Mouse (Mus musculus) forebrain, embryonic 15.5 days (tissue): Measurements from ENCODE around the gene Focad. TPM values are rescaled to one million over a fixed set of nuclear protein-coding genes. Genes with fewer than 3 reads are reported as not detected.
A peak's percentile ranks its signal among the peaks of the same experiment; 100 is the strongest.
"Not testable (repeated sequence)": the region's sequence is repeated elsewhere in the genome, so short reads cannot be mapped to it uniquely, and the experiment has no call there.

Experiments used
- ATAC-seq: fragments of 200-750 bp; cut with Nextera tagmentation; replicated peaks from 2 replicates; pipeline ENCODE4 v1.8.0; 2017; ENCODE audit warnings: mild to moderate bottlenecking, moderate TSS enrichment, moderate library complexity
- H3K27ac ChIP-seq: fragments of 300-500 bp; sonication (generic); replicated peaks from 2 replicates; pipeline ENCODE4 v1.5.1; 2015; ENCODE audit warnings: mild to moderate bottlenecking, inconsistent platforms
- H3K27me3 ChIP-seq: fragments of 300-500 bp; sonication (generic); 2 replicates; pipeline ENCODE4 v1.6.1; 2015; ENCODE audit warnings: inconsistent platforms
- H3K36me3 ChIP-seq: fragments of 300-500 bp; sonication (generic); 2 replicates; pipeline ENCODE4 v1.6.1; 2015; ENCODE audit warnings: mild to moderate bottlenecking, inconsistent platforms
- H3K4me1 ChIP-seq: fragments of 300-500 bp; sonication (generic); 2 replicates; pipeline ENCODE4 v1.6.1; 2015; ENCODE audit warnings: inconsistent platforms
- H3K4me2 ChIP-seq: fragments of 300-500 bp; sonication (generic); replicated peaks from 2 replicates; pipeline ENCODE4 v1.6.1; 2015; ENCODE audit warnings: mild to moderate bottlenecking, inconsistent platforms
- H3K4me3 ChIP-seq: fragments of 300-500 bp; sonication (generic); 2 replicates; pipeline ENCODE4 v1.5.1; 2015; ENCODE audit warnings: mild to moderate bottlenecking, inconsistent platforms
- H3K9ac ChIP-seq: fragments of 300-500 bp; sonication (generic); replicated peaks from 2 replicates; pipeline ENCODE4 v1.6.1; 2015; ENCODE audit warnings: mild to moderate bottlenecking, inconsistent platforms
- H3K9me3 ChIP-seq: fragments of 300-500 bp; sonication (generic); 2 replicates; pipeline ENCODE4 v1.6.1; 2016; ENCODE audit warnings: inconsistent platforms
- WGBS: fragments of 180-500 bp; shearing (Covaris S2); methylation state at CpG from one replicate; pipeline ENCODE4 v1.1.7; 2015; ENCODE audit warnings: mixed read lengths; 5-methylcytosine and 5-hydroxymethylcytosine counted together
- polyA plus RNA-seq: library from polyadenylated mRNA; unstranded; fragments of >200 nt; fragmentation: Nextera tagmentation; extraction: Ambion mirVana; gene quantifications from 2 replicates; pipeline ENCODE4 v1.2.1, GENCODE M21; 2015

Gene Focad
- polyA plus RNA-seq, 1 experiment from 2014 or later = 18.2 TPM

GRCm38 (mm10) chr4:88372293-88373224 is 278.1 kb downstream of the Focad start:
- ATAC-seq = peak; percentile 43; the same call in 1 of the 2 replicates
- WGBS = 46% methylated on average over 18 of the region's 18 CpGs

GRCm38 (mm10) chr4:88390036-88390435 is 295.6 kb downstream of the Focad start:
- no peaks in the 10 kb centered on the region for H3K36me3 ChIP-seq
- no peak overlapping the region for H3K4me3 ChIP-seq
- 97% methylated on average over 1 of the region's 1 CpGs for WGBS
- H3K27me3 ChIP-seq = no peaks in the 10 kb centered on the region
- H3K4me1 ChIP-seq = no peaks in the 10 kb centered on the region
- ATAC-seq = no peak
- no peak overlapping the region for H3K27ac ChIP-seq
- H3K9ac ChIP-seq = no peak overlapping the region
- no peaks in the 10 kb centered on the region for H3K9me3 ChIP-seq
- H3K4me2 ChIP-seq = no peak overlapping the region

More at GRCm38 (mm10) chr4:88372293-88373224, 278.1 kb downstream of the Focad start:
- Histone ChIP-seq H3K27me3 (no peaks in the 10 kb centered on the region), H3K9me3 (no peaks in the 10 kb centered on the region), H3K36me3 (no peaks in the 10 kb centered on the region), H3K9ac (no peak overlapping the region; the same call in 1 of the 2 replicates), H3K4me1 (peaks cover 7% of the 10 kb centered on the region), H3K4me2 (no peak overlapping the region), H3K4me3 (no peak overlapping the region), H3K27ac (0 out of 2 replicates have a peak overlapping the region, but pooled peaks have one; percentile 8)

GRCm38 (mm10) chr4:88390596-88390995 is 296.2 kb downstream of the Focad start:
- 57% methylated on average over 1 of the region's 1 CpGs for WGBS
- H3K9me3 ChIP-seq, H3K4me2 ChIP-seq, H3K9ac ChIP-seq, H3K27ac ChIP-seq, H3K4me3 ChIP-seq, H3K4me1 ChIP-seq, H3K27me3 ChIP-seq, H3K36me3 ChIP-seq, ATAC-seq: not testable (repeated sequence)

- H3K9ac ChIP-seq = no peak overlapping the region
- ATAC-seq = no peak
- no peak overlapping the region for H3K27ac ChIP-seq
- H3K4me1 ChIP-seq = no peaks in the 10 kb centered on the region
- no peak overlapping the region for H3K4me3 ChIP-seq
- no peaks in the 10 kb centered on the region for H3K36me3 ChIP-seq
- H3K27me3 ChIP-seq = no peaks in the 10 kb centered on the region
- H3K4me2 ChIP-seq = no peak overlapping the region
- 93% methylated on average over 3 of the region's 3 CpGs for WGBS
- no peaks in the 10 kb centered on the region for H3K9me3 ChIP-seq
These were observed 301.3 kb downstream of the Focad start for GRCm38 (mm10) chr4:88395717-88396116.

- H3K4me3 ChIP-seq = no peak overlapping the region
- H3K4me1 ChIP-seq = no peaks in the 10 kb centered on the region
- no peak overlapping the region for H3K9ac ChIP-seq
- no peak for ATAC-seq
- H3K27me3 ChIP-seq = no peaks in the 10 kb centered on the region
- no peaks in the 10 kb centered on the region for H3K36me3 ChIP-seq
- WGBS = 72% methylated on average over 6 of the region's 6 CpGs
- no peak overlapping the region for H3K4me2 ChIP-seq
- H3K27ac ChIP-seq = no peak overlapping the region
- no peaks in the 10 kb centered on the region for H3K9me3 ChIP-seq
These were observed 302.6 kb downstream of the Focad start for GRCm38 (mm10) chr4:88396995-88397521.

- Histone ChIP-seq H3K4me3 (no peak overlapping the region), H3K9me3 (no peaks in the 10 kb centered on the region), H3K4me1 (no peaks in the 10 kb centered on the region), H3K36me3 (no peaks in the 10 kb centered on the region), H3K4me2 (no peak overlapping the region), H3K27ac (no peak overlapping the region), H3K9ac (no peak overlapping the region), H3K27me3 (no peaks in the 10 kb centered on the region)
- 75% methylated on average over 9 of the region's 9 CpGs for WGBS
- ATAC-seq = no peak
These were observed 306.0 kb downstream of the Focad start for GRCm38 (mm10) chr4:88400302-88400991.

GRCm38 (mm10) chr4:88400992-88401313 is 306.5 kb downstream of the Focad start:
- Histone ChIP-seq H3K9ac (no peak overlapping the region), H3K4me1 (no peaks in the 10 kb centered on the region), H3K4me2 (no peak overlapping the region), H3K36me3 (no peaks in the 10 kb centered on the region), H3K27me3 (no peaks in the 10 kb centered on the region), H3K9me3 (no peaks in the 10 kb centered on the region), H3K27ac (no peak overlapping the region), H3K4me3 (no peak overlapping the region)
- ATAC-seq = no peak
- 88% methylated on average over 7 of the region's 7 CpGs for WGBS

- WGBS = 92% methylated on average over 6 of the region's 6 CpGs
- H3K27me3 ChIP-seq = no peaks in the 10 kb centered on the region
- H3K4me2 ChIP-seq = no peak overlapping the region
- H3K4me3 ChIP-seq = no peak overlapping the region
- peaks cover 8% of the 10 kb centered on the region for H3K4me1 ChIP-seq
- no peak for ATAC-seq
- H3K36me3 ChIP-seq = 0 out of 2 replicates have a peak, but pooled peaks cover 2% of the 10 kb centered on the region
- no peaks in the 10 kb centered on the region for H3K9me3 ChIP-seq
- no peak overlapping the region for H3K9ac ChIP-seq
- H3K27ac ChIP-seq = no peak overlapping the region
These were observed 308.5 kb downstream of the Focad start for GRCm38 (mm10) chr4:88402884-88403283.

- no peaks in the 10 kb centered on the region for H3K27me3 ChIP-seq
- H3K9me3 ChIP-seq = no peaks in the 10 kb centered on the region
- H3K9ac ChIP-seq = no peak overlapping the region
- WGBS = 58% methylated on average over 4 of the region's 4 CpGs
- no peak overlapping the region for H3K4me3 ChIP-seq
- peaks cover 6% of the 10 kb centered on the region; the same call in 1 of the 2 replicates for H3K36me3 ChIP-seq
- H3K27ac ChIP-seq = peak overlapping the region; percentile 0; the same call in 1 of the 2 replicates
- ATAC-seq = peak; percentile 98
- no peak overlapping the region for H3K4me2 ChIP-seq
- H3K4me1 ChIP-seq = peaks cover 8% of the 10 kb centered on the region
These were observed 312.7 kb downstream of the Focad start for GRCm38 (mm10) chr4:88406887-88407696.

GRCm38 (mm10) chr4:88409279-88409678 is 314.9 kb downstream of the Focad start:
- Histone ChIP-seq H3K9me3 (no peaks in the 10 kb centered on the region), H3K36me3 (peaks cover 9% of the 10 kb centered on the region; the same call in 1 of the 2 replicates), H3K27ac (no peak overlapping the region), H3K4me2 (no peak overlapping the region), H3K27me3 (no peaks in the 10 kb centered on the region), H3K4me1 (peaks cover 8% of the 10 kb centered on the region), H3K9ac (no peak overlapping the region), H3K4me3 (no peak overlapping the region)
- ATAC-seq = no peak
- WGBS = 97% methylated on average over 4 of the region's 4 CpGs

- Histone ChIP-seq H3K36me3 (peaks cover 9% of the 10 kb centered on the region; the same call in 1 of the 2 replicates), H3K9ac (no peak overlapping the region), H3K4me3 (no peak overlapping the region), H3K4me2 (no peak overlapping the region), H3K9me3 (no peaks in the 10 kb centered on the region), H3K27ac (no peak overlapping the region), H3K27me3 (no peaks in the 10 kb centered on the region), H3K4me1 (peaks cover 7% of the 10 kb centered on the region)
- ATAC-seq = no peak
- WGBS = 89% methylated on average over 2 of the region's 2 CpGs
These were observed 317.9 kb downstream of the Focad start for GRCm38 (mm10) chr4:88412331-88412730.
